Mouse (Mus musculus) thymus, postnatal 0 days (tissue): ENCODE data around the gene Wipf2. TPM values are rescaled to one million over a fixed set of nuclear protein-coding genes. Genes with fewer than 3 reads are reported as not detected.

Experiments used
- DNase-seq: peaks from one replicate; pipeline ENCODE4 v3.0.0-alpha.2; 2015; ENCODE audit warnings: low spot score
- polyA plus RNA-seq: library from polyadenylated mRNA; unstranded; fragments of >200 nt; fragmentation: Nextera tagmentation; extraction: Ambion mirVana; gene quantifications from 2 replicates; pipeline ENCODE4 v1.2.1, GENCODE M21; 2015

Gene Wipf2
- polyA plus RNA-seq, 1 experiment from 2014 or later, result 7.5 TPM

GRCm38 (mm10) chr11:98850100-98851093, 13.0 kb upstream of the Wipf2 start:
- DNase-seq, result no peak

DNA sequence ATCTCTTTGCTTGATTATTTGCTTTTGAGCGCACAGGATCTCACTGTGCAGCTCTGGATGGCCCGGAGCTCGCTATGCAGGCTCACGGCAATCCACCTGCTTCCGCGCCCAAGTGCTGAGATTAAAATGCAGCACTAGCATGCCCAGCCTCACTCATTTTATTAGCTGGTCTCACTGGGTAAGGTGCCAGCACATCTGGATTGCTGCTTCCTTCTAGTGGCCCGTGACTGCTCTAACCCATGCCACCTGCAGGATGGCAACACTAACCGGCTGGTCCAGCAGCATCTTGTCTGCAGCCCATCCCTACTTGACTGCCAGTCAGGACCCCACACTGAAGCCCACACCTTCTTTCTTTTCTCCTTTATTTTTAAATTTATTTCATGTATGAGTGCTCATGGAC, 9.3 kb upstream of the Wipf2 start:
- no peak for DNase-seq

GRCm38 (mm10) chr11:98854659-98855058, 8.8 kb upstream of the Wipf2 start:
- no peak for DNase-seq

GRCm38 (mm10) chr11:98858759-98859731, 4.4 kb upstream of the Wipf2 start:
- DNase-seq, result peak; percentile 72

GRCm38 (mm10) chr11:98863751-98864429, 452 bp downstream of the Wipf2 start:
- DNase-seq, result no peak

DNA sequence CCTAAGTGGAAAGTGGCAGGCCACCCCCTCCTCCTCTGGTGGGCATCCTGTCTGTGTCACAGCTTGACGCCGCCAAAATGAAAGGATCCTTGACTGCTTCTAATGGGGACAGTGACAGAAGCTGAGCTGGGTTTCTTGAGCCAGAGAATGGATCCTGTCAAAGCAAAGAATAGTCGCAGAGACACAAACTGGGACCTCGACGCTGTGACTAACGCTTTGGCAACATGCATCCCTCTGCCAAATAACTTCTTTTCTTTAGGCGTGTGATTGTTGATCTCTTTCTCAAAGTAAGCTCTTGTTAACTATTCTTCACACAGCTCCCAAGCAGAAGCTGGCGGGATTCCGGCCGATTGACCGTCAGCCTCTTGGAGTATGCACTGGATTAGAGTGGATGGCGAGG, 3.9 kb downstream of the Wipf2 start:
- DNase-seq, result no peak

DNA sequence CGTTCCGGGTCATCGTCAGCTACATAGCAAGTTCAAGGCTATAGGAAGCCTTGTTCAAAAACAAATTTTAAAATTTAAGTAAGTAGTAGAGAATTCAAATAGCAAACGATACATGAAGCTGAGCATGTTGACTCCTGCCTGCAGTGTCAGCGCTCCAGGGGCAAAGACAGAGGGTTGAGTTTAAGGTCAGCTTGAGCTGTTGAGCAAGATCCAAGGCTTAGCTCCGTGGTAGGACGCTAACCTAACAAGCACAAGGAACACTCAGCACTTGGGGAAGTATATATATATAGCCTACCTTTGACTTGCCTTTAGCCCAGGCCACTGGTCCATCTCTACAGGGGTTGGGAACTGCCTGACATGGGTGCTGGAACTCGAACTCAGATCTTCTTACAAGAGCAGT, 6.5 kb downstream of the Wipf2 start:
- DNase-seq, result no peak

GRCm38 (mm10) chr11:98870791-98871190, 7.4 kb downstream of the Wipf2 start:
- no peak for DNase-seq

DNA sequence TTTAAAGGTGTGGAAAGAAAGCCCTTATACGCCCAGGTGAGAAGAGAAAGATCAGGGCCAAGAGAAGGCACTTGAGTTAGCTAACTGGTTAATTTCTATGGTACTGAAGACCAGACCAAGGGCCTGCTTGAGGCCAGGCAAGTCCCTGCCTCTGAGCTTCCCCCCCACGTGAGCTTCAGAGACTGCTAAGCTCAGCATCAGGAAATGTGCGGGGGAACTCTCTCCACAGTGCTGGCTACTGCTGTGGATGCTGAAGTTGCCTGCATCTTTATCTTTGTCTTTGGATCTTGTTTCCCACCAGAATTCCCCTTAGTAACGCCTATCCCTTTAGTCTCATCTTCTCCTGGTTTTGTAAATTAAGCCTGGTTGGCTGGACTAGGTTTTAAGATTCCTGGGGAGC, 8.0 kb downstream of the Wipf2 start:
- DNase-seq, result no peak

DNA sequence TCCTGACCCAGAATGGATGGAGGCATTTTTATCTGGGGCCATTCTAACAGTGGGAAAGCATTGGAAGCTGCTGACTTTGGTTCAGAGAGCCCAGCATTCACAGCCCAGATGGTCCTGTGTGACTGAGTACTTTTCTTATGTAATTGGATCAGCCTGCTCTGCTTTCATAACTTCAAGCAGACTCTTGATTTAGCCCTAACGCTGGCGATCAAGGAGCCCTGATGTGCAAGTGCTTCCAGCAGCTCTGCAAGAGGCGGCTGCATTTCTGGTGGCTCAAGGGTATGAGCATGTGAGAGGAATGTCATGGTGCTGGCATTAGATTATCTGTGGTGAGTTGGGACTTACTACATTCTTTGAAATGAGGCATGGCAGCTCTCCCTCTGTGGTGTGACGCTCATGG, 8.6 kb downstream of the Wipf2 start:
- no peak for DNase-seq

DNA sequence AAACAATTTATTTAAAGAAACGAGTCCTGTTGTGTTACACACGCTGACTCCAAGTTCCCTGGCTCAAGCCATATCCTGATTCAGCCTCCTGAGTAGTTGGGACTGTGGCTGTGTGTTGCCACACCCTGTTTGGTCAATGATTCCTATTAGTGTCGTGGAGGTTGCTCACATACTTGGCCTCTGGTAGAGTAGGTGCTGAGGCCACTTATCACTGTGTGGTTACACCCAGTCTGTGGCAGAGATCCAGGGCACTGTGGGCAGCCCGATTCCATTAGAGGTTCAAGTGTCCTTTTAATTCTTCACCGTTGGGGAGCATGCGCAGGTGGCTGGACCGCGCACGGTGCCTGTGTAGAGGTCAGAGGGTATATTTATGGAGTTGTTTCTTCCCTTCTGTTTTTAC, 10.5 kb downstream of the Wipf2 start:
- DNase-seq, result no peak

DNA sequence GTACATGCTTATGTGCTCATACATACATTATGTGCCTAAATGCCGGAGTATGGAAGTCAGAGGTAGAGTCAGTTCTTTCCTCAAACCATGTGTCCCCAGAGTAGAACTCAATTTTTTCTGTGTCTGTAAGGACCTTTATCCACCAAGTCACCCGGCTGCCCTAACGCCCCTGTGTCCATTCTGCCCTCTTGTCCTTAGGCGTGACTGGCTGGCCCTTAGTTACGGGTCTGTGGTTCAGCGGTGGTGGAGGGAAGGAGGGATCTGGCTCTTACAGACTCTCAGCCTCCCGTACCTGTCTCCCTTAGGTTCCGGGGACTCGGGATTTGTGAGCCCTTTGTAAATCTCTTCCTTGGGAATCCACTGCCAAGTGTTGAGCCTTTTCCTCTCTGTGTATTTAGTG, 13.6 kb downstream of the Wipf2 start:
- no peak for DNase-seq

GRCm38 (mm10) chr11:98887703-98888102, 24.3 kb downstream of the Wipf2 start:
- DNase-seq, result no peak

DNA sequence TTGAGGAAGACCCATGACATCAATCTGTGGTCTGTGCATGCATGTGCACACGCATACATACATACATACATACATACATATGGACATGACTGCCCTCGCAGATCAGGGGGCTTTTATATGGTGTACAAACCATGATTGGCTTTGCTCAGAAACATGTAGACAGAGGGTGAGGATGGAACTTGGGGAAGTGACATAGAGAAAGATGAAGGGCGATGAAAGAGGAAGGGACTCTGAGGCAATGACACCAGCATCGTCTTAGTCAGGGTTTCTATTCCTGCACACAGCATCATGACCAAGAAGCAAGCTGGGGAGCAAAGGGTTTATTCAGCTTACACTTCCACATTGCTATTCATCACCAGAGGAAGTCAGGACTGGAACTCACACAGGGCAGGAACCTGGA, 25.6 kb downstream of the Wipf2 start:
- no peak for DNase-seq

DNA sequence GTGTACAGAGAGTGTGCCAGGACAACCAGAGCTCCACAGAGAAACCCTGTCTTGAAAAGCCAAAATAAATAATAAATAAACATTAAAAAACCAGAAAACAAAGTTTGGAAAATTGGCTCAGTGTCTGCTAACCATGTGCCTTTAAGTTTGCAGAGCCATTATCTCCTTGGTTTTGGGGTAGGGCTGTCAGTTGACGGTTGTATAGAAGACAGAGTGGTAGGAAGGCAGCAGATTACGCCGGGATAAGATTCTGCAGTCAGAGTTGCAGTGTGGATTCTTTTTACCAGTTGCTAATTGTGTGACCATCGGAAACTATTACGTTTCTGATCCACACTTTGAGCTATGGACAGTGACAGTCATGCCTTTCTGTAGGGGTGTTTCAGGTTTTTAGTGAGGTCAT, 26.5 kb downstream of the Wipf2 start:
- no peak for DNase-seq

DNA sequence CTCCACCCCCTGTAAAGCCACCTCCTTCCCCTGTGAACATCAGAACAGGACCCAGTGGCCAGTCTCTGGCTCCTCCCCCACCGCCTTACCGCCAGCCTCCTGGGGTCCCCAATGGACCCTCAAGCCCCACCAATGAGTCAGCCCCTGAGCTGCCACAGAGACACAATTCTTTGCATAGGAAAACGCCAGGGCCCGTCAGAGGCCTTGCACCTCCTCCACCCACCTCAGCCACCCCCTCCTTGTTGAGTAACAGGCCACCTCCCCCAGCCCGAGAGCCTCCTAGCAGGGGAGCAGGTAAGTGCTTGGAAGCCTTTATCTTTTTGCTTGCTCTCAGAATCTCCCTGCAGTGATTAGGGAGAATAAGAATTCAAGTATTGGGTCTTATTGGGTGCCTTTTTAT, 29.0 kb downstream of the Wipf2 start:
- DNase-seq, result no peak

DNA sequence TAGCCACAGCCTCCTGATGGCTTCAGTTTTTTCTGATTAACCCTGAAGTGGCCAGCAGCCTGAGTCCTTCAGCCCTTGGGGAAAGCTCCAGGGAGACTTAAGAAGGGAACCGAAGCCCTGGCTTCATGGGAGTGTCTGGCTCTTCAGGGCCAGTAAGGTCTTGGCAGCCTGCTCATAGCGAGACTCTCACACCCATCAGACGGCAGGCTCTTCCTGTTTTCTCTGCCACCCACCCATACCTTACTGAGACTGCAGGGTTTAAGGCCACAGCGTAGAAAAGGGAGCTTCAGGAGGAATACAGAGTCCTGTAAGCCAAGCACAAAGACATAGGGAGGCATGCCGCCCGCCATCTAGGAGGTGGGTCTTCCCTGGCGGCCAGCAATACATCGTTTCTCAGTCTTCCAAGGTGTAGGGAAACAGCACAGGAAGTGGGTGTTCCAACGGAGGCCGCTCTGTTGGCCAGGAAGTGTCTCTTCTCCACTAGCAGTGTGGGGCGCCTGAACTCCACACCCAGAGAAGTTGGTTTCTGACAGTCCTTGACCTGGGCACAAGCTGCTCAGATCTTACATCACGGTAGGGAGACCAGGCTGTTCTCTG, 37.2 kb downstream of the Wipf2 start:
- peak; percentile 39 for DNase-seq

DNA sequence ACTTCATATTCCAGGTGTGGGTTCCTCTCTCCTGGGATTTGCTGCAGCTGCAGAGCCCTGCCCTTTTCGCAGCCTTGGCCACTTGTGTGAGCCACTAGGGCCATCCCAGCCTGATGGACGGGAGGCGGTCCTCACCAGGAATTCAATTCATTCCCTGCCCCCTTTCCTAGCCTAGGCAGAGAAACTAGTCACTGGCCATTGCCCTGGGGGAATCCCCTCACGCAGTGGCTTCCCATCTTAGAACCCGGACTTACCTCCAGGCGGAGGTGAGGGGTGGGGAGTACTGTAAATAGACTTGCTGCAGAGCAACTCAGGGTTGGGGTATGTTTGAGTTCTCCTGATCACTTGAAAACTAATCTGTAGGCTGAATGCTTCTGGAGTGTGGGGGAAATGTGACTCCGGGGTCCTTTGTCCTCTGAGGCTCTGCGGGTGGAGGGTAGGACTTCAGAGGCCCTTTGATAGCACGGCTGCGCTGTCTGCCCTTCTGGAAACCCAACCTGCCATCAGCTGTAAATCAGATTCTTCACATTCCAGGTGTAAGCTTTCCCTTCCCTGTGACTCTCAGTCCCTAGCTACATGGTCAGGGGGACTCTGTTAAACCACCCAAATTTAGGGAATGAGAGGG, 39.3 kb downstream of the Wipf2 start:
- DNase-seq, result no peak

GRCm38 (mm10) chr11:98904577-98904976, 41.1 kb downstream of the Wipf2 start:
- DNase-seq, result no peak

GRCm38 (mm10) chr11:98905033-98905432, 41.6 kb downstream of the Wipf2 start:
- DNase-seq, result no peak

GRCm38 (mm10) chr11:98905583-98905982, 42.1 kb downstream of the Wipf2 start:
- DNase-seq, result no peak
